Mouse (Mus musculus) midbrain, embryonic 12.5 days (tissue): ENCODE measurements around the gene Gm8369. TPM values are rescaled to one million over a fixed set of nuclear protein-coding genes. Genes with fewer than 3 reads are reported as not detected.
A peak's percentile ranks its signal among the peaks of the same experiment; 100 is the strongest.
"Not testable (repeated sequence)": the region's sequence is repeated elsewhere in the genome, so short reads cannot be mapped to it uniquely, and the experiment has no call there.

ENCODE experiments used
- ATAC-seq: fragments of 200-750 bp; cut with Nextera tagmentation; 2 replicates; pipeline ENCODE4 v1.8.0; 2017; ENCODE audit warnings: low read depth, moderate TSS enrichment, moderate library complexity; ENCODE audit not compliant: low FRiP score
- H3K27ac ChIP-seq: fragments of 300-500 bp; sonication (generic); replicated peaks from 2 replicates; pipeline ENCODE4 v1.5.1; 2016; ENCODE audit warnings: mild to moderate bottlenecking
- H3K27me3 ChIP-seq: fragments of 300-500 bp; sonication (generic); 2 replicates; pipeline ENCODE4 v1.6.1; 2016; ENCODE audit warnings: mild to moderate bottlenecking
- H3K36me3 ChIP-seq: fragments of 300-500 bp; sonication (generic); 2 replicates; pipeline ENCODE4 v1.6.1; 2016
- H3K4me1 ChIP-seq: fragments of 300-500 bp; sonication (generic); 2 replicates; pipeline ENCODE4 v1.6.1; 2016
- H3K4me2 ChIP-seq: fragments of 300-500 bp; sonication (generic); replicated peaks from 2 replicates; pipeline ENCODE4 v1.6.1; 2016; ENCODE audit warnings: mild to moderate bottlenecking, moderate library complexity
- H3K4me3 ChIP-seq: fragments of 300-500 bp; sonication (generic); 2 replicates; pipeline ENCODE4 v1.5.1; 2016; ENCODE audit warnings: mild to moderate bottlenecking
- H3K9ac ChIP-seq: fragments of 300-500 bp; sonication (generic); replicated peaks from 2 replicates; pipeline ENCODE4 v1.6.1; 2016; ENCODE audit warnings: mild to moderate bottlenecking, moderate library complexity
- H3K9me3 ChIP-seq: fragments of 300-500 bp; sonication (generic); 2 replicates; pipeline ENCODE4 v1.6.1; 2016; ENCODE audit warnings: mild to moderate bottlenecking
- WGBS: fragments of 180-500 bp; shearing (Covaris S2); methylation state at CpG from one replicate; pipeline ENCODE4 v1.1.7; 2016; 5-methylcytosine and 5-hydroxymethylcytosine counted together
- polyA plus RNA-seq: library from polyadenylated mRNA; unstranded; fragments of >200 nt; fragmentation: Nextera tagmentation; extraction: Ambion mirVana; gene quantifications from 2 replicates; pipeline ENCODE4 v1.2.1, GENCODE M21; 2016

Gm8369 gene
- polyA plus RNA-seq, 1 experiment from 2014 or later = not detected

DNA sequence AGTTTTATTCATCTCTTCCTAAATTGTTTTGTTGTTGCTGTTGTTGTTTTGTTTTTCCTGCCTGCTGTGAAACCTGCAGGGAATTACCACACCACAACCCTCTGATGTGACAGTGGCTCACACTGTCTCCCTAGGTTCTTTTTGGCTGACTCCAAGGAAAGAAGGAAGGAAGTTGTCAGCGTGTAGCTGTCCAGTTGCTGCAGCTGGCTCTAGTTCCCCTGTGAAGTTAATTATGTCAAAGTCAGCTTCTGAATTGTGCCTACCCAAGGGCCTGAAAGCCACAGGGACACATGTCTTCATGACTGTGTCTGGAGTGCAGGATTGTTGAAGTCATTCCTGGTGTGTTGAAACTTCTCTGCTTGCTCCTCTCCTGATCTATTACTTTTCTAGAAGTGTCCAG, 31.6 kb downstream of the Gm8369 start:
- H3K4me1 ChIP-seq, H3K36me3 ChIP-seq, H3K4me3 ChIP-seq, H3K9ac ChIP-seq, H3K27me3 ChIP-seq, H3K4me2 ChIP-seq, ATAC-seq, H3K27ac ChIP-seq, H3K9me3 ChIP-seq: not testable (repeated sequence)
- 52% methylated on average over 1 of the region's 1 CpGs for whole genome bisulfite sequencing

DNA sequence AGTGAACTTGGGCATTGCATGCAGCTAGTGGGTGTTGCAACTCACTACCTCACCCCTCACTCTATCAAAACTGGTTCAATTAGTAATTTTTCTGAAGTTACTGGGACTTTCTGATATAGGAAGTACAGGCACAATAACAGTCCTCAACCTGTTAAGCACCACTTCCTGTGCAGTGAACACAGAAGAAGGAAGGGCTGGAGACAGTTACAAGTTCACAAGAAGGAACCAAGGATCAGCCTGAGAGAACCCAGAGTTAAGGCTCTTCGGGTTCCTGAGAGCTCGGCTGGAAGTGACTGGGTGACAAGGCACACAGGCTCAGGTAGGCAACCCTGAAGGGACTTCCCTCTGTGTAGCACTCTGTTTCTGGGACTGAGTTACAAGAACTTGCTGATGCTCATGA, 32.6 kb downstream of the Gm8369 start:
- not testable (repeated sequence) for H3K4me2 ChIP-seq, H3K27ac ChIP-seq, H3K4me1 ChIP-seq, H3K4me3 ChIP-seq, ATAC-seq, H3K9me3 ChIP-seq, H3K9ac ChIP-seq, H3K27me3 ChIP-seq, H3K36me3 ChIP-seq
- 86% methylated on average over 2 of the region's 2 CpGs for WGBS

DNA sequence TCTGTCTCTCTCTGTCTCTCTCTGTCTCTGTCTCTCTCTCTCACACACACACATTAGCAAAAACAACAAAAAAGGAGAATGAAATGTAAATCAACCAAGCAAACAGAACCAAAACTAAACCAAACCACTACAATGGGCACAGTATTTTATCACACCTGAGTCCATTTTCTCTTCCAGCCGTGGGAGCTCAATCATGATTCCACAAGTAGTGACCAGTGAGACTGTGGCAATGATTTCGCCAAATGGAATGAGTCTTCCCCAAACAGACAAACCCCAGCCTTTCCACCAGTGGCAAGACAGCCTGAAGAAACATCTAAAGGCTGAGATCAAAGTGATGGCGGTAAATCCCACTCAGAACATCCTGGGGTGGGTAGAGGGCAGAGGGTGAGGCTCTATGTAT, 34.4 kb downstream of the Gm8369 start:
- Histone ChIP-seq H3K36me3 (no peaks in the 10 kb centered on the region), H3K4me1 (no peaks in the 10 kb centered on the region), H3K4me2 (no peak overlapping the region), H3K9me3 (no peaks in the 10 kb centered on the region), H3K27ac (no peak overlapping the region), H3K9ac (no peak overlapping the region), H3K27me3 (no peaks in the 10 kb centered on the region), H3K4me3 (no peak overlapping the region)
- no peak for ATAC-seq
- WGBS = 88% methylated on average over 3 of the region's 3 CpGs

DNA sequence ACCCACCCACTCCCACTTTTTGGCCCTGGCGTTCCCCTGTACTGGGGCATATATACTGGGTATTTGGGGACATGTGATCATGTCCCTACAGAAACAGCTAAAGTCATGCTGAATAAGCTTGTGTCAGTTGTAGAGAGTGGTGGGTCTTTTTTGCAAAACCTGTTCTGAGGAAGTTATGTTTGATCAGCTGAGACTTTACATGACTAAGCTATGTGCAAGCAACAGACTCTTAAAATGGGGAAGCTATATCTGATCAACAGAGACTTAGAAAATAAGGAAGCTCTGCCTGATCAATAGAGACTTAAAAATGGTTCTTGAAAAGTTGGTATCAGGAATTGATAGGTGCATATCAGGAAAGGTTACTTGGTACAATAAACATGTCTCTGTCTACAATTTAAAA, 47.7 kb downstream of the Gm8369 start:
- Histone ChIP-seq H3K9me3 (no peaks in the 10 kb centered on the region), H3K27ac (no peak overlapping the region), H3K4me2 (no peak overlapping the region), H3K27me3 (no peaks in the 10 kb centered on the region), H3K4me3 (no peak overlapping the region), H3K9ac (no peak overlapping the region), H3K4me1 (0 out of 2 replicates have a peak, but pooled peaks cover 2% of the 10 kb centered on the region), H3K36me3 (no peaks in the 10 kb centered on the region)
- ATAC-seq = no peak
- WGBS = 90% methylated on average over 1 of the region's 1 CpGs

DNA sequence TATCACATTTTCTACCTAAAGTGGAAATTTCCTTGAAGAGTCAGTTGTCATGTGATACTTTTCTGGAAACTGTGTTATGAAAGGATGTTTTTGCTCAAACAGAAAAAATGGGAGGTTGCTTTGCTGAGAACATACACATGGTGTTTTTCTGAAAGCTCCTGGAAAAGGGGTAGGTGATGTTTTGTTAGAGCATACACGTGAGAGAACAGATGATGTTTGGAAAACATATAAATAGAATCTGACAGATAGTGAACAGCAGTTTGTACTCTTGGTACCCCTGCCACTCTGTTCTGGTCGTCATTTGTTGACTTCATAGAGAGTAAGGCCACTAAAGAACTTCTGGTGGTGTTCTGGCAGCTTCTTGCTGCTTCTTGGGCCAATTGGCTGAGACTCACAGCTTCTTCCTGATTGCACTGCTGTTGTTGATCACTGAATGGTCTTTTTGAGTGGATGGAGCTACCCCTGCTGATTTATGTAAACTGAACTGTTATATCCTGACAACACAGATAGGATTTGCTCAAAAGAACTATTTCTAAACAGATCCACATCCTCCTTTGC, 48.2 kb downstream of the Gm8369 start:
- H3K4me1 ChIP-seq = 0 out of 2 replicates have a peak, but pooled peaks cover 2% of the 10 kb centered on the region
- H3K36me3 ChIP-seq = no peaks in the 10 kb centered on the region
- H3K27ac ChIP-seq = no peak overlapping the region
- 75% methylated on average over 2 of the region's 2 CpGs for WGBS
- H3K9ac ChIP-seq = no peak overlapping the region
- H3K4me2 ChIP-seq = no peak overlapping the region
- no peak for ATAC-seq
- H3K27me3 ChIP-seq = no peaks in the 10 kb centered on the region
- H3K9me3 ChIP-seq = no peaks in the 10 kb centered on the region
- H3K4me3 ChIP-seq = no peak overlapping the region

DNA sequence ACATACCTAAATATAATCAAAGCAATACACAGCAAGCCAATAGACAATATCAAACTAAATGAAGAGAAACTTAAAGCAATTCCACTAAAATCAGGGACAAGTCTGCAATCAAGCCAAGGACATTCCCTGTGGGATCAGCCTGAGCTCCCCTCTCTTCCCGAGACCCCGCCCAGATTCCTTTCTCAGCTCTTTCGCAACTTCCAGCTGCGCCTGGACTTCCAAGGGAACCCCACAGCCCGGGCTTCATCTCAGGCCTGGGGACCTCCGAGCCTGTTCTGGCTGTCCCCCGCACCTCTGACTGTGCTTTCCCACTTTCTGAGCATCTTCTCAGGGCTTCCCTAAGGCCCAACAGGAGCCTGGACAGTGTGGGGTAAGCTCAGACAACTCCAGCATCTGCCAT, 50.9 kb downstream of the Gm8369 start, which contains the start of gene Ms4a4d:
Gene Ms4a4d (plus strand): TSS at position 209 of the 400 bp plus-strand sequence.
- H3K27me3 ChIP-seq = no peaks in the 10 kb centered on the region
- H3K27ac ChIP-seq = no peak within 1 kb of the TSS
- no peak within 1 kb of the TSS for H3K4me2 ChIP-seq
- H3K36me3 ChIP-seq = no peaks in the 10 kb centered on the region
- no peaks in the 10 kb centered on the region for H3K9me3 ChIP-seq
- no peak for ATAC-seq
- no peak within 1 kb of the TSS for H3K4me3 ChIP-seq
- WGBS = 14% methylated on average over 7 of the region's 7 CpGs
- no peak within 1 kb of the TSS for H3K9ac ChIP-seq
- H3K4me1 ChIP-seq = 0 out of 2 replicates have a peak, but pooled peaks cover 2% of the 10 kb centered on the region

DNA sequence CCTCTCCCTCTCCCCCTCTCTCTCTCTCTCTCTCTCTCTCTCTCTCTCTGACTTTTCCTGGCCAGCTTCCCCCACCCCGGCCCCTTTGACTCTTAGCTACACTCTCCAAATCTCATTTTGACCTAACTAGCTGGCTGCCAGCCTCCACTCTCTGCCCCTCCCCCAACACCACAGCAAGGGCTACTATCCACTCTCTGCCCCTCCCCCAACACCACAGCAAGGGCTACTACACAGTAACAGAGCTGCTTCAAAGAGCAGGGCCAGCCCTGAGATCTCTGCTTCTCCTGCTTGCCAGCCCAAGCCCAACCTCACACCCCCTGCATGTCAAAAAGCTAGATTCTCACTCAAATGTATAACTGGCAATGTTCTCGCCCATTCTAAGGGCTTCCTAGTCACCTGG, 51.6 kb downstream of the Gm8369 start:
- Histone ChIP-seq H3K4me3 (no peak overlapping the region), H3K4me2 (no peak overlapping the region), H3K27ac (no peak overlapping the region), H3K27me3 (no peaks in the 10 kb centered on the region), H3K9ac (no peak overlapping the region), H3K36me3 (no peaks in the 10 kb centered on the region), H3K4me1 (0 out of 2 replicates have a peak, but pooled peaks cover 2% of the 10 kb centered on the region), H3K9me3 (no peaks in the 10 kb centered on the region)
- 26% methylated on average over 2 of the region's 2 CpGs for WGBS
- ATAC-seq = peak; percentile 68; the same call in 1 of the 2 replicates

DNA sequence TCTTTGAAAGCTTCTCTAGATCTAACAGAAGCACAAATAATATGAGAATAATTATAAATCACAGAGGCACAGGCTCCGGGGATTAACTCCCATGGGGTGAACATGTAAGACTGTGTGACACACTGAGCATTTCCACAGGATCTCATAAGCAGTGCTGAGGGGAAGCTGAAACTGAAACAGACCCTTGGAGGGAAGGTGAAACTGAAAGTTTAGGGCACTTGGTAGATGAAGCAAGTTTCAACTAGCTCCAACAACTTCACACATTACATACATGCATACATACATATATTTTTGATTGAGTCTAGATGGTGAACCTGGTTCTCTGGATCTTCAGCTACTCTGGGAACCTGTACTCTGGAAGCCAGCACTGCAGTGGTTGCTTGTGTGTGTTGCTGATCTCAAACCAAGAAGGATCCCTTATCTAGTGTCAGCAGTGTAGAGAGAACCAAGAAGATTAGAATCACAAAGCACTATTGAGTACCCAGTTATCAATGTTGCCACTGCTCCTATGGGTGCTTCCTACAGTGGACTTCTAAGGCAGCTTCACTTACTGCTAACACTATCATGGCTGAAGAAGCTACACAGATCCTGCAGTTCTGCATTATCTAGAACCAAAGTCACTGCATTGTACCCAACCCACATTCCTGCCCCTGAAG, 54.6 kb downstream of the Gm8369 start:
- H3K4me1 ChIP-seq, H3K4me3 ChIP-seq, ATAC-seq, H3K9ac ChIP-seq, H3K36me3 ChIP-seq, H3K27ac ChIP-seq, H3K27me3 ChIP-seq, H3K9me3 ChIP-seq, H3K4me2 ChIP-seq: not testable (repeated sequence)
- WGBS = 92% methylated on average over 1 of the region's 1 CpGs

DNA sequence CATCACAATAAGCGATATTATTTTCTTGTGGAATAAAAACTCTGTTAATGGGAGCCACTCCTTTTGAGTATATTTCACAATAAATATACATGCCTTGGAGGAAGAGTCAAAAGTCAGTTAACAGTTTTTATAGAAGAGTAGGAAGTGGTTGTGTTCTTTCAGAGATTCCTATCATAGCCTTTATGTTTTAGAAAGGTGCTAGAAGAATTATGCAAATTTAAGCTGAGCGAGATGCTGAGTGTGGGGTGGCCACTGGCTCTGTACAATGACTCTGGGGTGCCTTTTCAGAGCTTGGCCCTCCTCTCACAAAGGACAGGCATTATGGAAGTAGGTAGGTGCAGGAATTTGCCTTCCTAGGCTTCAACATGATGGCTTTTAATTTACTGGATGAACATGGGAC, 58.6 kb downstream of the Gm8369 start:
- not testable (repeated sequence) for H3K36me3 ChIP-seq, H3K27ac ChIP-seq, H3K4me1 ChIP-seq, H3K9me3 ChIP-seq, ATAC-seq, H3K27me3 ChIP-seq, H3K4me2 ChIP-seq, H3K9ac ChIP-seq, H3K4me3 ChIP-seq
- 93% methylated on average over 2 of the region's 2 CpGs for WGBS

DNA sequence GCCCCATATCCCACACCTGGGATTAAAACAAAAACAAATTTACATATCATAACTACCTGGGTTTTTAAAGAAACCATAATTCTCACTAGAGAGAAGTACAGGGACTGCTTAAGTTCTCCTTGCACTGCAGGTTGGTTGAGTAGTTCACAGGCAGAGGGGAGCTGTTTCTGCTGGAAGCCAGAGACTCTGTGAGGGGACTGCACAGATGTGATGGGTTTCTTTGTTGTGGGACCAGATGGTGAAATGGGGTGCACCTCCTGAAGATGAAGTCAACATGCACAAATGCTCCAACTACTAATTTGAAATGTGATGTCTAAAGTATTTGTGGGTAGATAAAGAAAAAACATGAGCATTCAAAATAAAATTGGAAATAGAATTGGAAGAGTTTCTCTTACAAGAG, 62.2 kb downstream of the Gm8369 start:
- Histone ChIP-seq H3K4me3 (no peak overlapping the region), H3K27me3 (no peaks in the 10 kb centered on the region), H3K9ac (no peak overlapping the region), H3K9me3 (no peaks in the 10 kb centered on the region), H3K36me3 (no peaks in the 10 kb centered on the region), H3K4me2 (no peak overlapping the region), H3K4me1 (no peaks in the 10 kb centered on the region), H3K27ac (no peak overlapping the region)
- no peak for ATAC-seq

DNA sequence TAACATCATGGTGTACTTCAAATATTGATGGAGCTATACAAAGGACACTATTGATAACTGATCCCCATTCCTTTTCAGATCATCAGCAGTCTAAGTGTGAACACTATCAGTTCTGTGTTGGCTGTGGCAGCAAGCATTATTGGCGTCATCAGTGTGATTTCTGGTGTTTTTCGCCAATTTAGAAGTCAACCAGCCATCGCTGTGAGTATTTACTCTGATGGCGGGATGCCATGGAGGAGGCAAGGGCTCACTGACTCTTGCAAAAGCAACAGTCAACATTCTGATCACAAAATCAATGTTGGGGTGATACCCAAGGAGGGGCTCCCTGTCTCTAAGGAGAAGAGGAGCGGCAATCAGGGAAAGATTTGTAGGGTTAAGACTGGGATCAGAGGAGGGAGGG, 69.0 kb downstream of the Gm8369 start:
- H3K4me1 ChIP-seq = no peaks in the 10 kb centered on the region
- H3K27me3 ChIP-seq = no peaks in the 10 kb centered on the region
- H3K4me2 ChIP-seq = no peak overlapping the region
- H3K9me3 ChIP-seq = no peaks in the 10 kb centered on the region
- no peaks in the 10 kb centered on the region for H3K36me3 ChIP-seq
- WGBS = 89% methylated on average over 5 of the region's 5 CpGs
- ATAC-seq = no peak
- H3K27ac ChIP-seq = no peak overlapping the region
- H3K4me3 ChIP-seq = no peak overlapping the region
- H3K9ac ChIP-seq = no peak overlapping the region

DNA sequence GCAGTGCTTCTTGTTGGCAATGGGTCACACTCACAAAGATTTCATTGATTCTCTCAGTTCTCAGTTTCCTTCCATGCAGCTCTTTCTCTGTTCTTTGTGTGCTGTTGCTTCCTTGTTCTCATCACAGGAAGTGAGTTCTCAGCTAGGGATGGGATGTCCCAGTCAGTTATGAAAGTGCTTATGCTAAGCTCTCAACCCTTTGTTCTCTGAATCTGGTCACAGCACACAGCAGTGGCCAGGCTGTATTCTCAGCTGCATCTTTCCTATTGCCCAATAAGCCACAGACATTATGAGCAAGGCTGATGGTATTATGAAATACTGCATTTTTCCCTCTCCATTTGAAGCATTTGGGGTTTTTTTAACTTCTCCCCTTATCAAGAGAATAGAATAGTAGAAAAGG, 73.8 kb downstream of the Gm8369 start:
- H3K36me3 ChIP-seq, H3K4me1 ChIP-seq, H3K9ac ChIP-seq, H3K27me3 ChIP-seq, ATAC-seq, H3K9me3 ChIP-seq, H3K4me3 ChIP-seq, H3K4me2 ChIP-seq, H3K27ac ChIP-seq: not testable (repeated sequence)
